Mouse (Mus musculus) stomach, postnatal 0 days (tissue): ENCODE results near the gene Stra8.

Source experiments
- CTCF ChIP-seq: IDR thresholded peaks from 2 replicates; pipeline ENCODE4 v1.5.1; 2016; ENCODE audit warnings: antibody characterized with exemption, low read depth, mild to moderate bottlenecking, moderate library complexity
- EP300 ChIP-seq: optimal IDR thresholded peaks from 2 replicates; pipeline ENCODE3; 2016; ENCODE audit warnings: antibody characterized with exemption

- TF ChIP-seq EP300: no peak
- TF ChIP-seq CTCF: no peak
These were observed 43.2 kb upstream of the Stra8 start for GRCm38 (mm10) chr6:34876835-34877156.
